In genomic region chr4:126081601-126082000, GRCm38 (mm10) we compare ENCODE assay signal across 27 mouse cellular contexts. TPM values are rescaled to one million over a fixed set of nuclear protein-coding genes. Genes with fewer than 3 reads are reported as not detected.
"Had no signal": no experiment of that assay in that cellular context is flagged by ENCODE, and none has a peak within 500 bp of the region (broad histone marks: within the 10 kb centered on the region; RNA-seq: fewer than 3 reads in every experiment).

No protein-coding gene starts in this region.

- H3K27me3 ChIP-seq: embryonic facial prominence, embryonic 12.5 days; embryonic facial prominence, embryonic 13.5 days; embryonic facial prominence, embryonic 15.5 days; forebrain, embryonic 12.5 days; forebrain, embryonic 13.5 days; forebrain, embryonic 15.5 days; heart, embryonic 12.5 days had no signal

- H3K9ac ChIP-seq: embryonic facial prominence, embryonic 12.5 days; embryonic facial prominence, embryonic 15.5 days; forebrain, embryonic 12.5 days; forebrain, embryonic 13.5 days; forebrain, embryonic 15.5 days; forebrain, postnatal 0 days; heart, embryonic 12.5 days had no signal

- ATAC-seq: forebrain, embryonic 13.5 days; forebrain, embryonic 14.5 days; forebrain, embryonic 15.5 days; forebrain, embryonic 16.5 days; forebrain, postnatal 0 days had no signal

- DNase-seq: cerebellum, adult 9-11 months; cerebellum, postnatal 10 days; cerebellum, postnatal 14 days; cerebellum, postnatal 25 days; cerebellum, postnatal 36 days; embryo, embryonic 11 days; forebrain, postnatal 0 days; gastrocnemius, postnatal 14 days; gastrocnemius, postnatal 25 days; gastrocnemius, postnatal 36 days; heart, adult 11 months; heart, adult 18-20 months; heart, adult 2 months had no signal

- H3K9me3 ChIP-seq: embryonic facial prominence, embryonic 10.5 days; embryonic facial prominence, embryonic 12.5 days; embryonic facial prominence, embryonic 13.5 days; embryonic facial prominence, embryonic 15.5 days; forebrain, embryonic 10.5 days; forebrain, embryonic 12.5 days; forebrain, embryonic 13.5 days; forebrain, embryonic 15.5 days; heart, embryonic 10.5 days; heart, embryonic 12.5 days had no signal

- H3K4me1 ChIP-seq: forebrain, embryonic 12.5 days; forebrain, embryonic 15.5 days; heart, embryonic 12.5 days had no signal

- H3K36me3 ChIP-seq: forebrain, embryonic 15.5 days; heart, embryonic 10.5 days had no signal

- H3K4me2 ChIP-seq: embryonic facial prominence, embryonic 12.5 days; embryonic facial prominence, embryonic 13.5 days; embryonic facial prominence, embryonic 15.5 days; forebrain, embryonic 12.5 days; forebrain, embryonic 13.5 days; forebrain, embryonic 15.5 days; heart, embryonic 11.5 days; heart, embryonic 12.5 days had no signal

- H3K27ac ChIP-seq: embryonic facial prominence, embryonic 10.5 days; embryonic facial prominence, embryonic 12.5 days; embryonic facial prominence, embryonic 13.5 days; embryonic facial prominence, embryonic 15.5 days; forebrain, embryonic 10.5 days; forebrain, embryonic 12.5 days; forebrain, embryonic 13.5 days; forebrain, embryonic 15.5 days; heart, adult 2 months; heart, embryonic 10.5 days had no signal

- H3K4me3 ChIP-seq: embryonic facial prominence, embryonic 10.5 days; embryonic facial prominence, embryonic 12.5 days; embryonic facial prominence, embryonic 13.5 days; embryonic facial prominence, embryonic 15.5 days; erythroblast, embryonic 14.5 days; forebrain, embryonic 10.5 days; forebrain, embryonic 12.5 days; forebrain, embryonic 13.5 days; forebrain, embryonic 15.5 days; heart, adult 2 months; heart, embryonic 10.5 days; heart, embryonic 12.5 days had no signal

RNA-seq across cellular contexts. Expression of gene Oscp1, which starts 23.2 kb away (rescaled TPM):
- polyA plus RNA-seq: erythroblast, embryonic 14.5 days had no signal
